Mouse (Mus musculus) liver (tissue): ENCODE results near the gene Syce2.
"Not testable (repeated sequence)": the region's sequence is repeated elsewhere in the genome, so short reads cannot be mapped to it uniquely, and the experiment has no call there.

ENCODE experiments used
- DNase-seq: peaks from one replicate; pipeline ENCODE4 v3.0.0-alpha.2; 2020; ENCODE audit warnings: mixed read lengths

Syce2 gene

GRCm38 (mm10) chr8:84902920-84903661, 31.2 kb downstream of the Syce2 start:
- peak; percentile 94 for DNase-seq

- DNase-seq, result no peak
Measured at GRCm38 (mm10) chr8:84904351-84904750, 32.4 kb downstream of the Syce2 start.

DNA sequence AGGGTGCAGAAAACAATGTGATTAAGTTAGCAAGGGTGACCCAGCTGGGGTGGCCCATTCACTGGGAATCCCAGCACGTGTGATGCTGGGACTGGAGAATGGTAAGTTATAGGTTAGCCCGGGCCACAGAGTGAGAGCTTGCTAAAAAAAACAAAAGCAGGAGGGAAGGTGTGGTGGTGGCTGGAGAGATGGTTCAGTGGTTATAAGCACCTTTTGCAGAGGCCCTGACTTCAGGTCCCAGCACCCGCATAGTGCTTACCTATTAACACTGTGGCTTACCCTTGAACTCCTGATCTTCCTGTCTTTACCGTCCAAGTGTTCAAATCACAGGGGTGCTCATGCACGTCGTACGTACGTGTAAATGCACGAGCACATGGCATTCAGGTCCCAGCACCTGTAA, 35.1 kb downstream of the Syce2 start:
- DNase-seq, result no peak

DNA sequence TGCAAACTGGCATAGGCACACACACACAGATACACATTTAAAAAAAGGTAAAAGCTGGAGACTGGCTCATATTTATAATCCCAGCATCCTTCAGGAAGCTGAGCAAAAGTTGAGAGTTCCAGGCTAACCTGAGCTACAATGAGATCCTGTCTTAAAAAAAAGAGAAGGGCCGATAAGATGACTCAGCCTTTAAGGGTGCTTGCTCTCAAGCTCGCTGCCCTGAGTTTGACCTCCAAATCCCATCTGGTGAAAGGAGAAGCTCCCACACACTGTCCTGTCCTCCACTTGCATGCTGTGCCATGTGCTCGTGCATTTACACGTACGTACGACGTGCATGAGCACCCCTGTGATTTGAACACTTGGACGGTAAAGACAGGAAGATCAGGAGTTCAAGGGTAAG, 35.6 kb downstream of the Syce2 start:
- no peak for DNase-seq

DNA sequence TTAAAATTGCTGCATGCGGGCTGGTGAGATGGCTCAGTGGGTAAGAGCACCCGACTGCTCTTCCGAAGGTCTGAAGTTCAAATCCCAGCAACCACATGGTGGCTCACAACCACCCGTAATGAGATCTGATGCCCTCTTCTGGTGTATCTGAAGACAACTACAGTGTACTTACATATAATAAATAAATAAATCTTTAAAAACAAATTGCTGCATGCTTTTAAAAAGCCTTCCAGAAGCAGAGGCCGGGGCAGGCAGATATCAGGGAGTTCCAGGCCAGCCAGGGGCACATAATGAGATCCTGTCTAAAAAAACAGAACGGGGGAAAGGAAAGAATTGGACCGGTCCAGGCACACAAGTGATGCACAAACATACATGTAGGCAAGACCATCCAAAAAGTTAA, 36.1 kb downstream of the Syce2 start:
- not testable (repeated sequence) for DNase-seq

DNA sequence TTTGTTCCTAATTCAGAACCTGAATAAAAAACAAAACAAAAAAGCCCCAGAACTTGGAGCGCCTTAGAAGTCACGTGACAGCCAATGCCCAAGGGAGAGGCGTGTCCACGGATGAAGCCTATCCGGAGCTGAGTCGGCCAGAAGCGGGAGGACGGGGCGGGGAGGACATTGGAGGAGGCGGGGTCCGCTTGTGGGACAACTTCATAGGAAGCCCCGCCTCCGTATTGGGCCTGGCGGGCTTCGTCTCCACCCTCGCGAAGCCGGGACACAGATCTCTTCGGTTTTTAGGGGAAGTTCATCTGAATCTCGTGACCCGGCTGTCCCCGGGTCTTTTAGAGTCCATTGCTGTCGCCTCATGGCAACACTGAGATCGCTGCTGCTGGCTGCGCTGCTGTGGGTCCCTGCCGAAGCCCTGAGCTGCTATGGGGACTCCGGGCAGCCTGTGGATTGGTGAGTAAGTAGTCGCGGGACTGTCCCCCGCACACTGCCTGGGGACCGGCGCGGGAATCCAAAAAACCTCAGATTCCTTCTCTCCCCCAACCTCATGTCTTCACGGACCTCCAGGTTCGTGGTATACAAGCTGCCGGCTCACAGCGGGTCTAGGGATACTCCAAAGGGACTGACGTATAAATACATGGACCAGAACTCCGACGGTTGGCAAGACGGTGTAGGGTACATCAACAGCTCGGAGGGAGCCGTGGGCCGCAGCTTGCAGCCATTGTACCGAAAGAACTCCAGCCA, 36.7 kb downstream of the Syce2 start, which contains the start of gene Dnase2a:
Gene Dnase2a, plus strand, starts transcription at position 140 of the 741 bp plus-strand sequence.
- DNase-seq, result peak; percentile 99

DNA sequence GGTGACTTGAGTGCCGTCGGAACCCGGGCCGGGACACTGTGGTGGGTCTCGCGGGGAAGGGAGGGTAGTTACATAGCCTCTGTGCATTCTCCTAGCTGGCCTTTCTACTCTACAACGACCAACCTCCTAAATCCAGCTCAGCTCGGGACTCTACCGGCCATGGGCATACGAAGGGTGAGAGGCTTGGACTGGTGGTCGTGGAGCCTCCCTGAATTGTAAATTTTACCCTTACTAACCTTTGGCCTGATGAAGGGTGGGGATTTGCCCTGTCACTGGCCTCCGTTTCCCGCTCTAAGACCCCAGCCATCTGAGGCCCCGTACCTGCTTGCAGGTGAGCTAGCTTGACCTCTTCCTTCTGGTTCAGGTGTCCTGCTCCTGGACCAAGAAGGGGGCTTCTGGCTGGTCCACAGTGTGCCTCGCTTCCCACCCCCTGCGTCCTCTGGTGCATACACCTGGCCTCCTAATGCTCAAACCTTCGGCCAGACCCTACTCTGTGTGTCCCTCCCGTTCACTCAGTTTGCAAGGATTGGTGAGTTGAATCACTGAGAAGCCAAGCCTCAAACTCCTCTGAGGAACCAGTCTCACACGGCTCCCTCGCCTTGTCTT, 37.4 kb downstream of the Syce2 start:
- DNase-seq, result no peak

- peak; percentile 56 for DNase-seq
Measured at GRCm38 (mm10) chr8:84909949-84910348, 38.0 kb downstream of the Syce2 start.

- DNase-seq, result no peak
Measured at GRCm38 (mm10) chr8:84910551-84910950, 38.6 kb downstream of the Syce2 start.

GRCm38 (mm10) chr8:84911854-84912253, 39.9 kb downstream of the Syce2 start:
- no peak for DNase-seq

- no peak for DNase-seq
Measured at GRCm38 (mm10) chr8:84912391-84912790, 40.5 kb downstream of the Syce2 start.

- peak; percentile 91 for DNase-seq
Measured at GRCm38 (mm10) chr8:84912895-84913501, 41.1 kb downstream of the Syce2 start.

GRCm38 (mm10) chr8:84913502-84913900, 41.6 kb downstream of the Syce2 start:
- no peak for DNase-seq

- peak; percentile 80 for DNase-seq
Measured at GRCm38 (mm10) chr8:84913960-84914359, 42.0 kb downstream of the Syce2 start.

GRCm38 (mm10) chr8:84915269-84915668, 43.4 kb downstream of the Syce2 start:
- no peak for DNase-seq

- DNase-seq, result no peak
Measured at GRCm38 (mm10) chr8:84917781-84918180, 45.9 kb downstream of the Syce2 start.

- DNase-seq, result no peak
Measured at GRCm38 (mm10) chr8:84918646-84919045, 46.7 kb downstream of the Syce2 start.

DNA sequence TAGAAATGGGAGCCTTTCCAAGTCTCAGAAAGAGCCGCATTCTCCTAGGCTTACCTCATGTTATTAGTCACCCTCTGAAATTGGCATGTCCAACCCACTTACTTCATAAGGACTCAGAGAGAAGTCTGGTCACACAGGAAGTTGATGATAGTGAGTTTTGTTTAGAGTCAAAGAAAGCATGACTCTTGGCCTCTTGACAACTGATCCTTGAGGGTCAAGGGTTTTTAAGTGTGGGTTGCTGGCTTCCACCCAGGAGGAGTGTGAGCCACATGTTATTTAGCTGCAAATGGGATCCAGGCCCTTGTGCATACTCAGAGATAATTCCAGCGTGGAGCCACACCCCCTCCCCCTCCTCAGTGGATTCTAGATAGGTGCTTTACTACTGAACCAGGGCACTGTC, 49.7 kb downstream of the Syce2 start:
- DNase-seq, result no peak

DNA sequence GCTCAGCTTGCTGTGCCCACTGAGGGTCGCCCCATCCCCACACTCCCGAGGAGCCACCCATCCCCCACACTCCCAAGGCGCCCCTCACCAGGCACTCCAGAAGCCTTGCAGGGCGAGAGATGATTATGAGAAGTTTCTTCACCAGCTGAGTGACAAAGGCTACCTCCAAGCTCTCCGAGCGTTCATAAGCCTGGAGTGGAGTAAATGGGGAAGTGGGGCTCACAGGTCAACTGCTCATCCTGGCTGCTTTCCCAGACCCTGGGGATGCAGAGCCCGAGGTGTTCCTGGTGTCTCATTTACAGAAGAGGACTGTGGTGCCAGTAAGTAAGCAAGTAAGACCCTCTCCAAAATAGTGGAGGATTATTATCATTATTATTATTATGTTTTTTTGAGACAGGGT, 53.6 kb downstream of the Syce2 start:
- DNase-seq, result no peak

GRCm38 (mm10) chr8:84927513-84927912, 55.6 kb downstream of the Syce2 start:
- DNase-seq, result no peak

GRCm38 (mm10) chr8:84928456-84929306, 56.8 kb downstream of the Syce2 start:
- DNase-seq, result peak; percentile 79

GRCm38 (mm10) chr8:84930582-84930981, 58.7 kb downstream of the Syce2 start:
- no peak for DNase-seq
